Mouse (Mus musculus): ENCODE results near the gene Fam126a. TPM values are rescaled to one million over a fixed set of nuclear protein-coding genes. Genes with fewer than 3 reads are reported as not detected.

The Fam126a gene
- 67.7 and 74.0 TPM in 2 replicates for total RNA-seq (2021)
- long read RNA-seq, experiment 1, full-length matches to known transcripts = 12 of 44 reads
- long read RNA-seq, experiment 1, partial matches to known transcripts = 1 of 44 reads
- long read RNA-seq, experiment 1, other reads (novel, unspliced or antisense) = 31 of 44 reads
- long read RNA-seq, experiment 2, full-length matches to known transcripts = 14 of 52 reads
- long read RNA-seq, experiment 2, partial matches to known transcripts = 13 of 52 reads
- long read RNA-seq, experiment 2, other reads (novel, unspliced or antisense) = 25 of 52 reads

DNA sequence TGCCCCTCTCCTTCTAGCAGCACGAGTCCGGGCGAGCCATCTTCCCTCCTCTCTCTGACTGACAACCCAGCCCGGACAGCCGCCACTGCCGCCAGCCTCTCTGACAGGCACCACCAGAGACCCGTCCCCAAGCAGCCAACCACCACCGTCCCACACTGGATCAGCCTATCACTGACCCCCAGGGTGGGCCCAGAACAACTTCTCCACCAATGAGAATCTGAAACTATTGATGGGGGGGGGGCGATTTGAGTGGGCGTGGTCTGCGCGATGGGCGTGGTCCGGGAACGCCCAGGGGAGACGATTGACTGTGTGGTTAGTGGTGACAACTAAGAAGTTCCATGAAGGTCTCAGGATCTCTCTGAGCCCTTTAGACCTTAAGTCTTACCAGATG is at the start of gene Fam126a:
TSS of gene Fam126a (minus strand) at position 112 of the 391 bp plus-strand sequence.
- DNase-seq = peak; percentile 97

DNA sequence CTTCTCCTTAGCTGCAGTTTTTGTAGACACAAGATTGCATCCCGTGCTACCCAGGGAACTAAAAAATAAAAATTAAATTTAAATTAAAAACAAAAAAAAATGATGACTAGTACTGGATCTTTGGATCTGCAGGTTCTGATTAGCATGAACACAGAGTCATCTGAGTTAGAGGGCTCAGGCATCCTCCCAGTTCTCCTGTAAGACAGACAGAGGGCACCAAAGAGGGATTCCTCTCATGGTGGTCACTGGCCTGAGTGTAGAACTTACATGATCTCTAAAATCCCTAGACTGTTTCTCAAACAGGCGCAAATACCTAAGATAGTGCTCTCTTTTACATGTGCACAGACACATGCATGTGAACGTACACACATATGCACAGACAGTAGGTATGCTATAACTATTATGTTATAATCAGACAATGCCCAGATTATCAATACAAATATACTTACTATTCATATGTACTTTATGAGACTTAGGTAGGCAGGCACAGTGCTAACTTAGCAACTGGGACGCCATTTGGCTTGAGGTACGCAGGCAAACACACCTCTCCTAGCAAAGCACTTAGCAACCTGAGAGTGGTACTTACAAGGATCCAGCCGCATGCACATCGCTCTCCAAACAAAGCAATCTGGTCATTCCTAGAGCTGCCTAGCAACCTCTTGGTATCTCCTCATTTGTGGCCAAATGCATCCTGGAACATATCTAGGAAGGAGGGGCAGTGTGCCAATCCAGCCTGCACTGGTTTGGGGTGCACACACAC is 48.1 kb upstream of the Fam126a start:
- DNase-seq = no peak

DNA sequence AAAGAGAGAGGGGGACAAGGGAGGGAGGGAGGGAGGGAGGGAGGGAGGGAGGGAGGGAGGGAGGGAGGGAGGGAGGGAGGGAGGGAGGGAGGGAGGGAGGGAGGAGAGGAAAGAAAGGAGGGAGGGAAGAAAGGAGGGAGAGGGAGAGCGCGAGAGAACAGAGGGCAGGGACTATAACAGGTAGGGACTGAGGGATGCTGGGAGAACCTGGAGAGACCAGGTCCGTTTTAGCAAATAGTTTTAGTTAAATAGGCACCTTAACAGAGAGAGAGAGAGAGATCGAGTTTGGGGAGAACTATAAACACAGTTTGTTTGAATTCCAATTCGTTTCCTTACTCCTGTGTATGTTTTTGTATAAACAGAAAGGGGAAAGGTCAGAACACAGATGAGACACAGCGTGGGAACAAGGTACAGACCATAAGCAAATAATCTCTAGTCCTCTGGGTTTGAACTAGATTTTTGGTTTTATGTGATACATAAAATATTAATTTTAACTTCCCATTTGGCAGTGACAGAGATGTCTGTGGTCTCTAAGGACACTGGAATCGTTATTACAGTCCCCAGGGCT is 47.3 kb upstream of the Fam126a start:
- no peak for DNase-seq

DNA sequence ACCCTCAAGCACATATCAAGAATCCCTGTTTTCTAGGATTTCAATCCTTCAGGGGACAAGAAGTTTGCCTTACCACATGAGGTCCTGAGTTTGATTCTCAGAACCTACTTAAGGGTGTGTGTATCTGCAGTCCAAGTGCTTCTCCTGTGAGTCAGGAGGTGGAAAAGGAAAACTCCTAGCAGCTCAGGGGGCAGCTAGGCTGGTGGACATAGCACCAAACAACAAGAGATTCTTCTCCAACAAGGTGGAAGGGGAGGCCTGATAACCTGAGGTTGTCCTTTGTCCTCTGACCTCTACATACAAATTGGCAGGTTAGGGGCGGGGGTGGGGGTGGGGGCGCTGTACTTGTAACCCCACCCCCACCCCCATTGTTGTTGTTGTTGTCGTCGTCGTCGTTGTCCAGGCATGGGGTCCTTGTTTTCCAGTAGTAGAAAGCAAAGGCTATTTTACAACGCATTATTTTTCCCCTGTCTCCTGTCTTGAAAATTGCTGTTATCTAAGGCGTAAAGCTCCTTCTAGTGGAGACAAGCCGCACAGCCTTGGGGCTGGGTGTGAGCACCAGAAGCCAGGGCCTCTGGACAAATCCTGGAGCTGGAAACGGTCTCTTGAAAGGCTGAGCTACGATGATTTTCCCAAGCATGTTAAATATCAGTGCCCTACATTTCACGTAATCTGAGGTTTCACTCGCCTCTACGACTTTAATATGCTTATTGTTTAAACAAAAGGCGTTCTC is 46.7 kb upstream of the Fam126a start:
- DNase-seq = peak; percentile 81

DNA sequence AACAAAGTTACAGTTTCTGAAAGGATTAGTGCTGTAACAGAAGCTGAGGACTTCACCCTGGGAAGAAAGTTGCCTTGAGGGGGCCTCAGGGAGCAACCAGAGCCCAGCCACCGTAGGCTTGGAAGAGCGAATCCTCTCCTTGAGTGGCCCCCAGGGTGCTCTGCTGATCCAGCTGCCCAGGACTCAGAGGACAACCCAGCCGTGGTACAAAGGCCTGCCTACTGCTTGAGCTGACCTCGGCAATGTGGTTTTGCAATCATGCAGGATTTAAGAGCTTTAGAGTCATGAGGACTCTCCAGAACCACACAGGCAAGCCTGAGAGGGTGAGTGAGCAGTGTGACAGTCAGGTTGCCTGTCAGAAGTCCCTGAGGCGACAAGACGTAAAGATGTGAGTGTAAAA is 41.5 kb upstream of the Fam126a start:
- peak; percentile 35 for DNase-seq

DNA sequence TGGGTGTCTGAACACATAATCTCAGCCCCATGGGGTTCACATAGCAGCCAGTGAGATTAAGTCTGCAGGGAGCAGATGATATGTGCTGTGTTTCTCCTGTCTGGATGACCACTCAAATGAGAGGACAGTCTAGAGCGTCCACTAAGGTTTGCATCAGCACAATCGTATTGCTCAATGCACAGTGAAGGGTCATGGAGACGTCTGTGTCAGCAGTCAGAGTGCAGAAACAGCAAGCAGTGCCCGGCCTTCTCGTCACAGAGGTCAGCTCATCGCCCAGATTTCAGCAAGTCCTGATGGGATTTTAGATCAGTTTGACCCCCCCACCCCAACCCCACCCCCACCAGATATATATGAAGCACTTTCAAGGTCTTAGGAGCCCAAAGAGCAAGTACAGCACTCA is 38.5 kb upstream of the Fam126a start:
- DNase-seq = peak; percentile 46

DNA sequence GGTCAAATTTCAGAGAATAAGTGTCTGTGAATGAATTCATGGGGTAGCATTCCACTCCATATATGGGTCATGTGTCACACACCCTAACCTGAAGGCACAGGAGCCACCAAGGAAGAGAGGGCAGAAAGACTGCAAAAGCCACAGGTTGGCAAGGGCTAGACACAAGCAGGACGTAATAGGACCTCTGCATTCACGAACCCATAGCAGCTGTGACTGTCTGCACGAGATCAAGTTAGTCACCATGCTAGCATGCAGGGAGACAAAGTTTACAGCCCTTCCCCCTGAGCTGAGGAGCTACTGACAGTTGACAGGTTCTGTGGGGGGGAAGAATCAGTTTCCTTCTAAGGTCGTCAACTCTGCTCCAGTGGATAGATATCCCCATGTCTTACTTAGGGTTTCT is 33.1 kb upstream of the Fam126a start:
- no peak for DNase-seq

DNA sequence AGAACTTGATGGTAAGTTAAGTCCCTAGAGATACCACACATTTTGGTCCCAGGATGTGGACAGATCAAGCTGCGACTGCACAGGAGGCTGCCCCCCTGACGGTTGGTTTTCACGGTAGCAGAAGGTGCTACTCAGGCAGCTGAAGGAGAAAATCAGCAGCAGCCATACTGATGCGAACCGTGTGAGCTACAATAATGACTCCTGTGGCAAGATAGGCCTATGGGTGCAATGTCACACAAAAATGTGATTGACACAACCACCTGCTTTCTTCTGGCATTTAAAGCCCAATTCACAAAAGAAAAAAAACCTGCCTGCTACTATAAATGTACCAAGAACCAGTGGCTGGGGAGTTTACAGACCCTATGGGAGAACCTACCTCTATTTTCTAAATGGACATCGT is 32.5 kb upstream of the Fam126a start:
- no peak for DNase-seq

DNA sequence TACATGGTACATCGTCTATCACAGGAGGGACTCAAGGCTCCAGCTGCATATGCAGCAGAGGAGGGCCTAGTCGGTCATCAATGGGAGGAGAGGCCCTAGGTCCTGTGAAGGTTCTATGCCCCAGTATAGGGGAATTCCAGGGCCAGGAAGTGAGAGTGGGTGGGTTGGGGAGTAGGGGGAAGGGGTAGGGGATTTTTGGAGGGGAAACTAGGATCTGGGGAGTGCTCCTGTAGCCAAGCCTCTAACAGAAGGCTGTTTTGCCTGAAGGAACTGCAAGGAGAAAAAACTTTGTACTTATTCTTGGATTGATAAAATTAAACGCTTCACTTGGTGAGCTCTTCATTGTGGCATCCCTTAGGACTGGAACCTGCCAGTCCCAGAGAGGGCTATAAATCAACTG is 30.5 kb upstream of the Fam126a start:
- no peak for DNase-seq

DNA sequence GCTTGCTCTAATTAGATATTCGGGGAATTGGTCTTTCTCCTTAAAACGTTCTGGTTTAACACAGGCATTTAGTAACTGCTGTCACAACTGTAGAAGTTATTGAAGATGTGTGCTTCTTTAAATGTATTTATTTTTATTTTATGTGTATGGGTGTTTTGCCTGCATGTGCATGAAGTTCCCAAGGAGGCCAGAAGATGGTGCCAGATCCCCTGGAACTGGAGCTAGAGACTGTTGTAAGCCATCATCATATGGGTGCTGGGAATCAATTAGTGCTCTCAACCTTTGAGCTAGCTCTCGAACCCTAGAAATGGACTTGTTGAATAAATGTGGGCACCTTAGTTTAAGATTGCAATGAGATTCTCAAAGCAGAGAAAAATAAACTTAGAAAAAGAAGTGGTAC is 27.1 kb upstream of the Fam126a start:
- DNase-seq = peak; percentile 29

DNA sequence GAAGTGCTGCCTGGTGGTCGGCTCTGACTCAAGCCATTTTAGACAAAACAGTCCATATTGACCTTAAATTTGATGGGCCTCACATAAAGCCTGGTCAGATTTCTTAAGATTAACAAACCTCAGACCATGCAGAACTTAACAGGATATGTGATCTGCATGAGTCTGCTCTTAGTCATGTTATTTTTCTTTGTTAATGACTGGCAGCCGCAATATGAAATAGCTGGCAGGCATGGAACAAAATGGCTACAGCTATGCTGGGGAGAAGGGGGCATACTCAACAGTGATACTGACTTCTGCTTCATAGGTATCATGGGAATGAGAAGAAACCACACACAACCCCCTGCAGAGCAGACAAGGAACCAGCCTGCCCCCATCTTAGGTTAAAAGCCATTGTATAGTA is 26.4 kb upstream of the Fam126a start:
- DNase-seq = no peak

DNA sequence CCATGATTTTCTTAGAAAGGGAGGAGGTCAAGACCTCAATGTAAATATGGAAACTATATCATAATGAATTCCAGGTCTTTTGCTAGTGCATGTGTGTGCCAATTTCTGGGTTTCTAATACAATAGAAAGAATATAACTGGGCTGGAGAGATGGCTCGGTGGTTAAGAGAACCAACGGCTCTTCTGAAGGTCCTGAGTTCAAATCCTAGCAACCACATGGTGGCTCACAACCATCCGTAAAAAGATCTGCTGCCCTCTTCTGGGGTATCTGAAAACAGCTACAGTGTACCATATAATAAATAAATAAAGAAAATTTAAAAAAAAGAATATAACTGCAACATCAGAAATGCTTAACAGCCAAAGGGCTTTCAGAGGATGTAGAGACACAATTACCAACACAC is 23.9 kb upstream of the Fam126a start:
- DNase-seq = no peak

DNA sequence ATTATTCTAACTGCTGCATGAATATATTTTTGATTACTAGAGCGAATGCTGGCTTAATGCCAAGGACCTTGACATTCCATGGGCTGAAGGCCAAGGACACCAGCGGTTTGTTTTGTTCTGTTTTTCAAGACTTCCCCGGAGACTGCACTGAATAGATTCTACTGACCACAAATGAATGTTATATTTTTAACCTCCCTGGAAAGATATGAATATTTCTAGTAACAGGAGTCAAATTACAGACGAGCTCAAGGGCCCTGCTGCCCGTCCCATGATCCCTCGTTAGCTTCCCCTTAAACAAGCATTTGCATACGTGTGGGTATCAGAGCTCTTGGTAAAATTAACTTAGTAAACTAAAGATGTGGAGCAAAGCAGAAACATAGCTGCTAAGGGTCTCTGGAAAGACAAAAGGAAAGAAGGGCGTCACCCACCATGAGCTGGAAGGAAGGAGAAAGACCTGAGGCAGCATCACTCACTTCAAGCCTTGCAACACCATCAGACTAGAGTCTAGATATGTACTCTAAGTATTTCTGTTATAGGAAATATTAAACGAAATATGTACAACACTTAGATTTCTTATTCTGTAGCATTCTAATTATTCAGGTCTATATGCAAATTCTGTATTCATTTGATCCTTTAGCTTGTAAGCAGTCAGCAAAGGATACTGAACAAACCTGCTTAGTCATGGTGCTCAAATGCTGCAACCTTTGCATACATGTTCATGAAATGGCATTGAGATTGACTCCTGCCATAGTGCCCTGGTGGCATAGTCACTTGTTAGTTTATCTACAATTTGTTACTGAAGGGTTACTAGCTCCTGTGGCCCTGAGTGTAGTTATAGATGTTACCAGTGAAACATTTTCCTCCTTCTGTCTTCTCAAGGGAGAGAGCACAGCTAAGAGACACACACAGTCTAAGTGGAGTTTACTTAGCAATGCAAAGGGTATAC is 23.0 kb upstream of the Fam126a start:
- DNase-seq = peak; percentile 67

DNA sequence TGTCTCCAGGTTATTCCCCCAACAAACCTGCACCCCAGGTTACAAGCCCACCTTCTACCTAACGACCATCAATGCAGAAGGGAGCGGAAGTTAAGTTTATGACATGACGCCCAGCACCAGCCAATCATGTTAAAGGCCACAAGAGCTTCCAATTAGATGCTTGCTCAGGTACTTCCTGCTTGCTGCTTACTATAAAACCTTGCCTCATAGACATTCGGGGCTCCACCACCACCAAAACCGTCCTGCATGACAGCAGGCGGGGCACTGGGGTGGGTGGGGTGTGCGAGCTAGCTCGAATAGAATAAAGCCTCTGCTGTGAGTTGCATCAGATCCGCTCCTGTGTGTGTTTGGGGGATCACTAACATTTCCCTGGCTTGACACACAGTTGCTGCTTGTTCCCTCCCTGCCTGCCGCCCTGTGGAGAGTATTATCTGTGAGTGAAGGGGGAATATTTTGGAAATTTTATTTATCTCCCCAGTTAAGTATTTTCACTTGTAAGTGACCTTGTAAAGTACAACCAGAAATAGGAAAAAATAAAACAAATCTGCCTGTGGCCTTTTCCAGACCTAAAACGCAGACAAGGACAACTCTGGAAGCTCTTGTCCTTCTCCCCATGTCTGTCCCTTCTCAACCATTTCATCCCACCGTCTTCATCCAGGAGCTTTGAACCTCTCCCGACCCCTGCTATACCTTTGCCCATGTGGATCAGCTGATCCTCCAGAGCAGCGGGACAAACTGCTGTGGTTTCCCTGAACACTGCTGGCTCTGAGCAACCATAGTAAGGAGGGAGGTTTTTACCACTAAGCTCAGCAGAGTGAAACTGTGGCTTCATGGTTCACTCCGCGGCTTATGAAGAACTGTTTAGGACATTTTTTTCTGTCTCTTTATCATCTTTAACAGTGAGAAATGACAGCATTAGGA is 21.5 kb upstream of the Fam126a start:
- DNase-seq = peak; percentile 22

DNA sequence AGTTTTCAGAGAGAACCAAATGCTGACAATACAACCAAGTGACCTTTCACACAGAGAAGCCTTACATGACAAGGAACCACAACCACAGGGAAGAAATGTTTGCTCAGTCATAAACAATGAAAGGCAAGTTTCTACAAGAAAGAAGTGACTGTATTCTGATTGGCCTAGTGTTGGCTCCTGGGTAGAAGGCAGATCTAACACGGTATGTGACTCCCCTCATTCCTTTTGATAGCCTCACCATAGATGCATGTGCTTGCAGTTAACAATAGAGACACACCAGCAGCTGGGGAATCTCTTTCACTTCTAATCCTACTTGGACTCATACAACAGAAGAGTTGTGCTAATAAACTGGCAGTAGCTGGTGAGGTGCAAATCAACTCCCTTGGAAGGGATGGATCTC is 17.3 kb upstream of the Fam126a start:
- DNase-seq = no peak

DNA sequence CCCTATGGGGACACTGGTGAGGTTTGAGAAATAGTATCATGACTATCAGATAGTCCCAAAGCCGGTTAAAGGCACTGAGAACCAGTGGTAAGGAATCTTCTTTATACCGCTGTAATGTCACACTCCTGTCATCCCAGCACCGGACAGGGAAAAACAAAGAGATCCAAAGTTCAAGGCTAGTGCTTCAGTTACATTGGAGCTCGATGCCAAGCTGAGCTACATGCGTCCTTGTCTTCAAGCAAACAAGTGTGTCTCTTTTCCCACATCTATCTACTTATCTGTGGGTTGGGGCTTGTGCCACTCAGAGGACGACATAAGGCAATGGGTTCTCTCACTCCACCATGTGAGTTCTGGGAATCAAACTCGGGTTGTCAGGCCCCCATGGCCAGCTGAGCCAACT is 16.5 kb upstream of the Fam126a start:
- DNase-seq = no peak

DNA sequence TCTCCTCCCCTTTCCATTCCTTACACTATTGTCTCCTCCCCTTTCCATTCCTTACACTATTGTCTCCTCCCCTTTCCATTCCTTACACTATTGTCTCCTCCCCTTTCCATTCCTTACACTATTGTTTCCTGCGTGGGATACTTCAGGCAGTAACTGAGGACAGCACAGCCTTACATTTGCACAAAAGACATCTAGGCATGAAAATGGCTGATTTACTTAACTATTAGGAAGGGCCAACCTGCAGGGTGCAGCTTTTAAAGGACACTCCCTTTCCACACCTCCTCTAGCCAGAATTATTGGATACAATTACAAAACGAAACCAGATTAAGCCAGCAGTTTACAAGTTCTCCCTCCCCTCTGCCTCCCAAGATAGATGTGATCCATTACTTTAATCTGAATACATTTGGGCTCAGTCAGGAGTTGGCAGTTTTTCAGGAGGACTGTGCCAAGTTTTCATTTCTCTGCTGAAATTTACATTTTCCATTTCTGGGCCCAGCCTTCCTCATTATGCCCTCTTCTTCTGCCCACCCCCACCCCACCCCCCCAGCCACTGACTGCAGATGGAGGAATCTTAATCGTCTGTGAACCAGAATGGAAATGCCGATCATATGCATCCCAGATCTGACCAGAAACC is 15.6 kb upstream of the Fam126a start:
- peak; percentile 49 for DNase-seq

DNA sequence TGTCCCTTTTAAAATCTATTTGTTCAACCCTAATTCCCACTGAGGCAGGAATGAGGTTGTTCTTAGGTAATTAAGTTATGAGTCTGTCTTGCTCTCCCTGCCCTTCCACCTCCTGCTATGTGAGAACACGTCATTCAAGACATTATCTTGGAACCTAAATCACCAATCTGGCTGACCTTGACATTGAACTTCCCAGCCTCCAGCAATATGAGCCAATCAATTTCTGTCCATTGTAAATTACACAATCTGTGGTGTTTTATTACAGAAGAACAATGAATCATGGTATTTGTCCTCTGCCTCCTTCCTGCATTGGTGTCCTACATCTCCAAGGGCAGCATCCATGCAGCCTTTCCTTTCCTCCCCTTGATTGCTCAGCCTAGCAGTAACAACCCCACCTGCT is 13.9 kb upstream of the Fam126a start:
- peak; percentile 7 for DNase-seq

DNA sequence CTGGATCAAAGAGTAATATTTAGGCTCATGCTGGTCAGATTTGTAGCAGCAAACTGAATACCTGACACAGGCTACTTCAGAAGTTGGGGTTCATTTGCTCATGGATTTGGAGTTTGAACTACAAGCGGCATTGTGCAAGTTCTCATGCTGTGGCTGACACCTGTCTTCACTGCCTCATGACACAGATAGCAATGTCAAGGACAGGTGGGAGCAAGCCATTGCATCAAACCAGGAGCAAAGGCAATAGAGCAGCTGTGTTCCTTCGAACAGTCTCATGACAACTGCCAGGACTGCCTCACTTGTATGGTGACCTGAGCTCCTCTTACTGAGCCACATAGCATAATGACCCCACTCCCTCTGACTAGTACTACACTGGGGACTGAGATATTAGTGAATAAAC is 12.9 kb upstream of the Fam126a start:
- DNase-seq = no peak

DNA sequence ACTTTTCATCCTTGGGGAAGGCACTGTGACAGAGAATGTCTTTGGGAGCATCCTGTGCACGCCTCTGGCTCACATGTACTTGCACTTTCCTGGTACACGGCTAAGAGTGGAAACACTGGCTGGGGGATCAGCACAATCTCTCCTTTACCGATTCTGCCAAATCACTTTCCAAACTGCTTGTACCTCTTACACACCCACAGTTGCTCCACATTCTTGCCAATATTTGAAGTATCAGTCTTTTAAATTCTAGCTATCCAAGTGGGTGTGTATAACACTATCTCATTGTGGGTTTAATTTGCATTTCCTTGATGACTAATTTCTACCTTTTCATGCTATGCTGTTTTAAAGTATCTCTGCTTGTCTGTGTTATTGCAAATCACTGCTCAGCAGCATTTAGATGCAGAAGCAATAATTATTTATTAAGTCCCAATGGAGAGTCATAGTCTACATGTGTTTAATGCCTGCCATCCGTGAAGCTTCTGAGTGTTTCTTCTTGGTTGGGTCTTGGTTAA is 10.9 kb upstream of the Fam126a start:
- no peak for DNase-seq

Data from adrenal gland, postnatal 14 days (tissue).